Mouse (Mus musculus): ENCODE measurements around the gene Zbtb45.

GRCm38 (mm10) chr7:12985724-12986123, 24.1 kb downstream of the Zbtb45 start:
- no peak for TF ChIP-seq POLR2AphosphoS5 (IDR thresholded peaks at IDR 0.05; ENCODE audit: borderline replicate concordance, low read depth, low read length)
- TF ChIP-seq E2F4 (IDR thresholded peaks at IDR 0.05; ENCODE audit: borderline replicate concordance, low read depth, low read length): no peak
